Mouse (Mus musculus): ENCODE measurements around the gene Upf1.

GRCm38 (mm10) chr8:70323716-70324115 is 29.4 kb downstream of the Upf1 start:
- TF ChIP-seq CTCF (conservative IDR thresholded peaks at IDR 0.05; ENCODE audit: low read length) (no peak), POU5F1 (IDR thresholded peaks at IDR 0.05; ENCODE audit: borderline replicate concordance, low read length) (no peak)
